In the genomic region with DNA sequence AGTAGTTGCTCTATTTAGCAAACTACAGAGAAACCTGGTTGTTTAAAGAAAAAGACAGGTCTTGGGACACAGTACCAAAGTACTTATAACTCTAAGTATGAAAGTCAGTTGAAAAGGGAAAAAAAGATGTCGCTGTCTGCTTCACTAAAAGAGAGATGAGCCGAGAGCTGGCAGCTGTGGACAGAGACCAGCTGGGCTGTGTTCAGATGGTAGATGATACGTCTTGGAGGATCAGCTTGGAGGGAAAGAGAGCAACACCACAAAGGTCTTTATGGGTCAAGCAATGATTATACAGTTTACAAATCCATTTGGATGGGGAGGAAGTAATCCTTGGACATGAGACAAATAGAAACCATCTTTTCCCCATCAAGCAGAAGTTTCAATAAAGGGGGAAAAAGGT, we compare ENCODE assay signal across 24 mouse cellular contexts. TPM values are rescaled to one million over a fixed set of nuclear protein-coding genes. Genes with fewer than 3 reads are reported as not detected.
A peak's percentile ranks its signal among the peaks of the same experiment; 100 is the strongest.
DNase-seq lines count a peak whose midpoint lies in the region; ATAC-seq and TF ChIP-seq lines count a peak whose summit lies in the region.
"Had no signal": no experiment of that assay in that cellular context is flagged by ENCODE, and none has a peak within 500 bp of the region (broad histone marks: within the 10 kb centered on the region; RNA-seq: fewer than 3 reads in every experiment).

No protein-coding gene starts in this region.

- H3K4me3 ChIP-seq in lung, embryonic 14.5 days (ENCODE audit: low read depth, low read length), result no peak overlapping the region
- no peak overlapping the region for H3K4me3 ChIP-seq in lung, adult 2 months (replicated peaks; ENCODE audit: extremely low read depth, low read depth, low read length)
- no peak overlapping the region for H3K4me3 ChIP-seq in lung, postnatal 0 days (ENCODE audit: low read depth, low read length)
- H3K4me3 ChIP-seq: embryonic facial prominence, embryonic 10.5 days; embryonic facial prominence, embryonic 13.5 days; erythroblast, embryonic 14.5 days; forebrain, embryonic 12.5 days; forebrain, embryonic 15.5 days; heart, adult 2 months; hindbrain, embryonic 12.5 days; hindbrain, embryonic 15.5 days had no signal

- H3K9me3 ChIP-seq in lung, embryonic 14.5 days (ENCODE audit: low read depth, low read length), result no peaks in the 10 kb centered on the region
- H3K9me3 ChIP-seq in lung, postnatal 0 days (ENCODE audit: low read length), result no peaks in the 10 kb centered on the region
- H3K9me3 ChIP-seq: embryonic facial prominence, embryonic 10.5 days; embryonic facial prominence, embryonic 13.5 days; forebrain, embryonic 12.5 days; forebrain, embryonic 15.5 days; hindbrain, embryonic 12.5 days; hindbrain, embryonic 15.5 days had no signal

- TF ChIP-seq CTCF in lung, embryonic 14.5 days (IDR thresholded peaks at IDR 0.05; ENCODE audit: low read depth), result no peak
- no peak for TF ChIP-seq CTCF in lung, adult 2 months (IDR thresholded peaks at IDR 0.05; ENCODE audit: insufficient read depth, low read length)
- no peak for TF ChIP-seq CTCF in lung, postnatal 0 days (IDR thresholded peaks at IDR 0.05)

- no peak for TF ChIP-seq EP300 in lung, postnatal 0 days (IDR thresholded peaks at IDR 0.05)

- H3K4me1 ChIP-seq in lung, embryonic 14.5 days (ENCODE audit: insufficient read depth), result no peaks in the 10 kb centered on the region
- no peaks in the 10 kb centered on the region for H3K4me1 ChIP-seq in lung, adult 2 months (ENCODE audit: control insufficient read depth, insufficient read depth, low read length)
- no peaks in the 10 kb centered on the region for H3K4me1 ChIP-seq in lung, postnatal 0 days (ENCODE audit: insufficient read depth, low read depth, low read length)
- H3K4me1 ChIP-seq: embryonic facial prominence, embryonic 10.5 days; embryonic facial prominence, embryonic 13.5 days; forebrain, embryonic 12.5 days; forebrain, embryonic 15.5 days; hindbrain, embryonic 12.5 days; hindbrain, embryonic 15.5 days had no signal

- no peaks in the 10 kb centered on the region for H3K36me3 ChIP-seq in lung, embryonic 14.5 days (ENCODE audit: insufficient read depth)
- H3K36me3 ChIP-seq in lung, postnatal 0 days (ENCODE audit: insufficient read depth, low read length), result no peaks in the 10 kb centered on the region
- H3K36me3 ChIP-seq: embryonic facial prominence, embryonic 10.5 days; embryonic facial prominence, embryonic 13.5 days; forebrain, embryonic 12.5 days; forebrain, embryonic 15.5 days; hindbrain, embryonic 12.5 days; hindbrain, embryonic 15.5 days had no signal

- intact Hi-C loops in left cerebral cortex, postnatal 14 days (cut with DNase I), result no loop called here

- 31% methylated on average over 3 of the region's 3 CpGs for WGBS in lung, embryonic 14.5 days
- WGBS in lung, adult 2 months, result 49% methylated on average over 3 of the region's 3 CpGs
- WGBS in lung, postnatal 0 days, result 47% methylated on average over 3 of the region's 3 CpGs

- H3K9ac ChIP-seq in lung, embryonic 14.5 days, result no peak overlapping the region
- no peak overlapping the region for H3K9ac ChIP-seq in lung, postnatal 0 days (replicated peaks; ENCODE audit: low read depth)
- H3K9ac ChIP-seq: embryonic facial prominence, embryonic 13.5 days; forebrain, embryonic 12.5 days; forebrain, embryonic 15.5 days; hindbrain, embryonic 12.5 days; hindbrain, embryonic 15.5 days had no signal

- H3K27ac ChIP-seq in lung, embryonic 14.5 days (ENCODE audit: low read depth), result no peak overlapping the region
- no peak overlapping the region for H3K27ac ChIP-seq in lung, postnatal 0 days (ENCODE audit: low read length)
- H3K27ac ChIP-seq: embryonic facial prominence, embryonic 10.5 days; embryonic facial prominence, embryonic 13.5 days; forebrain, embryonic 12.5 days; forebrain, embryonic 15.5 days; heart, adult 2 months; hindbrain, embryonic 12.5 days; hindbrain, embryonic 15.5 days had no signal

- H3K4me2 ChIP-seq in lung, embryonic 14.5 days, result no peak overlapping the region
- H3K4me2 ChIP-seq in lung, postnatal 0 days (replicated peaks; ENCODE audit: low read depth, low read length), result no peak overlapping the region
- H3K4me2 ChIP-seq: embryonic facial prominence, embryonic 13.5 days; forebrain, embryonic 12.5 days; forebrain, embryonic 15.5 days; heart, embryonic 11.5 days; hindbrain, embryonic 12.5 days; hindbrain, embryonic 15.5 days had no signal

- no peaks in the 10 kb centered on the region for H3K27me3 ChIP-seq in lung, embryonic 14.5 days (ENCODE audit: insufficient read depth, low read length)
- no peaks in the 10 kb centered on the region for H3K27me3 ChIP-seq in lung, postnatal 0 days (replicated peaks; ENCODE audit: insufficient read depth, low read length)
- H3K27me3 ChIP-seq: embryonic facial prominence, embryonic 13.5 days; forebrain, embryonic 12.5 days; forebrain, embryonic 15.5 days; hindbrain, embryonic 12.5 days; hindbrain, embryonic 15.5 days had no signal

- TF ChIP-seq POLR2A in lung, adult 2 months (IDR thresholded peaks at IDR 0.05; ENCODE audit: borderline replicate concordance, extremely low read depth, low read depth, low read length), result no peak

- ATAC-seq in lung, embryonic 14.5 days (ENCODE audit: insufficient read depth), result peak; percentile 93
- ATAC-seq in lung, postnatal 0 days, result peak; percentile 35; the same call in 1 of the 2 replicates
- ATAC-seq: CD4-positive, CD25-positive, alpha-beta regulatory T cell, adult 4 months; forebrain, embryonic 15.5 days had no signal

- DNase-seq in lung, embryonic 14.5 days, result peak; percentile 85
- no peak for DNase-seq in lung, adult 2 months
- peak; percentile 31 for DNase-seq in lung, postnatal 0 days (ENCODE audit: low spot score)
- DNase-seq in lung, postnatal 10 days, result peak; percentile 30
- DNase-seq in thymus, postnatal 14 days, result no peak
- DNase-seq in left cerebral cortex, postnatal 14 days (ENCODE audit: low spot score in 2 of 2), result no peak
- DNase-seq: adrenal gland, adult 2 months; adrenal gland, postnatal 14 days; cerebellum, adult 11 months; cerebellum, adult 8-10 months; cerebellum, postnatal 10 days; cerebellum, postnatal 36 days; embryo, embryonic 11 days; gastrocnemius, postnatal 25 days; heart, adult 2 months had no signal

RNA-seq across cellular contexts. Expression of gene Rubcnl, which starts 12.5 kb away (rescaled TPM):
- 0.35 and 0.89 TPM in 2 replicates for polyA plus RNA-seq in lung, embryonic 14.5 days (2014; fragmentation: Nextera tagmentation; extraction: Ambion mirVana)
- polyA plus RNA-seq in lung, adult 2 months (2012; rRNA removed), result 1.6 and 2.9 TPM in 2 replicates
- polyA plus RNA-seq in lung, postnatal 0 days (2015; fragmentation: Nextera tagmentation; extraction: Ambion mirVana), result 0.27 TPM in 2 replicates
- 1 to 10 TPM; 1.3 to 1.5 TPM for total RNA-seq in left cerebral cortex, postnatal 14 days (2021)

RNA-seq across cellular contexts. Expression of gene Lrch1, which starts 55.7 kb away (rescaled TPM):
- 18.9 and 23.9 TPM in 2 replicates for polyA plus RNA-seq in lung, embryonic 14.5 days (2014; fragmentation: Nextera tagmentation; extraction: Ambion mirVana)
- 21.9 and 22.6 TPM in 2 replicates for polyA plus RNA-seq in lung, adult 2 months (2012; rRNA removed)
- polyA plus RNA-seq in lung, postnatal 0 days (2015; fragmentation: Nextera tagmentation; extraction: Ambion mirVana), result 13.5 and 15.3 TPM in 2 replicates
- total RNA-seq in left cerebral cortex, postnatal 14 days (2021), result 10 to 100 TPM; 20.7 to 25.4 TPM

Comparison
In these comparisons a context has a peak if more than half of its experiments do, and no peak if none do; other contexts are left out.
1. DNase-seq: peak in lung, embryonic 14.5 days (single experiment), lung, postnatal 0 days (single experiment) and lung, postnatal 10 days (single experiment); none in lung, adult 2 months (single experiment), thymus, postnatal 14 days (single experiment) and left cerebral cortex, postnatal 14 days (0 of 2).